Mouse (Mus musculus): Measurements from ENCODE around the gene Mesd.
A peak's percentile ranks its signal among the peaks of the same experiment; 100 is the strongest.
"Not testable (repeated sequence)": the region's sequence is repeated elsewhere in the genome, so short reads cannot be mapped to it uniquely, and the experiment has no call there.

Mesd gene

GRCm38 (mm10) chr7:83878676-83879448 lies 5.4 kb upstream of the Mesd start:
- DNase-seq (ENCODE audit: low spot score in 2 of 2), result peak in 1 of 2 experiments; percentile 43

GRCm38 (mm10) chr7:83882150-83882632 lies 2.1 kb upstream of the Mesd start:
- peak; percentile 44 to 48 for DNase-seq (ENCODE audit: low spot score in 2 of 2)

GRCm38 (mm10) chr7:83882633-83883275 lies 1.5 kb upstream of the Mesd start:
- DNase-seq (ENCODE audit: low spot score in 2 of 2), result peak; percentile 59 to 69

GRCm38 (mm10) chr7:83883276-83884020 lies 818 bp upstream of the Mesd start:
- peak; percentile 69 to 71 for DNase-seq (ENCODE audit: low spot score in 2 of 2)

- no peak for DNase-seq (ENCODE audit: low spot score in 2 of 2)
Measured at GRCm38 (mm10) chr7:83884921-83885532, 761 bp downstream of the Mesd start.

- DNase-seq (ENCODE audit: low spot score in 2 of 2), result no peak
Measured at GRCm38 (mm10) chr7:83885835-83886234, 1.6 kb downstream of the Mesd start.

GRCm38 (mm10) chr7:83886366-83887129 lies 2.3 kb downstream of the Mesd start:
- DNase-seq (ENCODE audit: low spot score in 2 of 2), result no peak

- no peak for DNase-seq (ENCODE audit: low spot score in 2 of 2)
Measured at GRCm38 (mm10) chr7:83889383-83889782, 5.1 kb downstream of the Mesd start.

GRCm38 (mm10) chr7:83889946-83890345 lies 5.7 kb downstream of the Mesd start:
- not testable (repeated sequence) for DNase-seq (ENCODE audit: low spot score in 2 of 2)

GRCm38 (mm10) chr7:83891433-83892332 lies 7.4 kb downstream of the Mesd start:
- DNase-seq (ENCODE audit: low spot score in 2 of 2), result peak; percentile 97 to 98

GRCm38 (mm10) chr7:83892333-83892669 lies 8.0 kb downstream of the Mesd start:
- DNase-seq (ENCODE audit: low spot score in 2 of 2), result no peak

GRCm38 (mm10) chr7:83894348-83894747 lies 10.1 kb downstream of the Mesd start:
- DNase-seq (ENCODE audit: low spot score in 2 of 2), result no peak

- DNase-seq (ENCODE audit: low spot score in 2 of 2), result no peak
Measured at GRCm38 (mm10) chr7:83896077-83896740, 11.9 kb downstream of the Mesd start.

- DNase-seq (ENCODE audit: low spot score in 2 of 2), result no peak
Measured at GRCm38 (mm10) chr7:83898267-83898666, 14.0 kb downstream of the Mesd start.

- DNase-seq (ENCODE audit: low spot score in 2 of 2), result no peak
Measured at GRCm38 (mm10) chr7:83900519-83900918, 16.3 kb downstream of the Mesd start.

- no peak for DNase-seq (ENCODE audit: low spot score in 2 of 2)
Measured at GRCm38 (mm10) chr7:83901425-83901824, 17.2 kb downstream of the Mesd start.

GRCm38 (mm10) chr7:83902296-83903145 lies 18.3 kb downstream of the Mesd start:
- no peak for DNase-seq (ENCODE audit: low spot score in 2 of 2)

- DNase-seq (ENCODE audit: low spot score in 2 of 2), result no peak
Measured at GRCm38 (mm10) chr7:83904831-83905230, 20.6 kb downstream of the Mesd start.

GRCm38 (mm10) chr7:83911909-83912308 lies 27.6 kb downstream of the Mesd start:
- no peak for DNase-seq (ENCODE audit: low spot score in 2 of 2)

All from right cerebral cortex, postnatal 10 days (tissue).